25 mouse cellular contexts compared by ENCODE assay signal in genomic region chrX:152067789-152068188, GRCm38 (mm10). TPM values are rescaled to one million over a fixed set of nuclear protein-coding genes. Genes with fewer than 3 reads are reported as not detected.
DNase-seq lines count a peak whose midpoint lies in the region; ATAC-seq lines count a peak whose summit lies in the region.
"Had no signal": no experiment of that assay in that cellular context is flagged by ENCODE, and none has a peak within 500 bp of the region (broad histone marks: within the 10 kb centered on the region; RNA-seq: fewer than 3 reads in every experiment).

No protein-coding gene starts in this region.

- H3K4me2 ChIP-seq in forebrain, embryonic 13.5 days = no peak overlapping the region
- H3K4me2 ChIP-seq: embryonic facial prominence, embryonic 12.5 days; forebrain, embryonic 15.5 days; heart, embryonic 13.5 days; hindbrain, embryonic 14.5 days; lung, embryonic 15.5 days; midbrain, embryonic 15.5 days; stomach, embryonic 15.5 days had no signal

- H3K27me3 ChIP-seq in forebrain, embryonic 13.5 days = peaks cover 41% of the 10 kb centered on the region
- H3K27me3 ChIP-seq: stomach, embryonic 15.5 days had no signal

- peaks cover 6% of the 10 kb centered on the region; the same call in 1 of the 2 replicates for H3K36me3 ChIP-seq in forebrain, embryonic 13.5 days (ENCODE audit: poor library complexity, severe bottlenecking)
- H3K36me3 ChIP-seq: embryonic facial prominence, embryonic 12.5 days; forebrain, embryonic 15.5 days; midbrain, embryonic 15.5 days; stomach, embryonic 15.5 days had no signal

- 62% methylated on average over 1 of the region's 1 CpGs for WGBS in forebrain, embryonic 13.5 days

- peak; percentile 28 for DNase-seq in right cerebral cortex, adult 18-20 months
- no peak for DNase-seq in right cerebral cortex, postnatal 4 days
- peak; percentile 40 for DNase-seq in MEL-GATA-1-ER (ENCODE audit: extremely low read depth, low read depth)
- DNase-seq in urinary bladder, adult 18-20 months (ENCODE audit: low spot score in 2 of 2) = no peak
- DNase-seq in lung, postnatal 36 days = no peak
- DNase-seq: adrenal gland, postnatal 36 days; cerebellum, adult 8-10 months; gastrocnemius, postnatal 10 days; heart, adult 18-20 months; kidney, adult 8-10 months; kidney, postnatal 25 days; thymus, adult 2 months had no signal

- no peak overlapping the region for H3K27ac ChIP-seq in forebrain, embryonic 13.5 days
- H3K27ac ChIP-seq: embryonic facial prominence, embryonic 12.5 days; forebrain, embryonic 15.5 days; heart, embryonic 13.5 days; hindbrain, embryonic 14.5 days; liver, embryonic 14.5 days; lung, embryonic 15.5 days; macrophage; midbrain, embryonic 15.5 days; stomach, embryonic 15.5 days had no signal

- peak; percentile 49 for ATAC-seq in megakaryocyte, adult 5-6 weeks (ENCODE audit: poor library complexity, severe bottlenecking)
- ATAC-seq in forebrain, embryonic 13.5 days = no peak
- ATAC-seq: forebrain, embryonic 15.5 days; midbrain, embryonic 15.5 days had no signal

- H3K4me1 ChIP-seq in forebrain, embryonic 13.5 days = no peaks in the 10 kb centered on the region
- H3K4me1 ChIP-seq: embryonic facial prominence, embryonic 12.5 days; forebrain, embryonic 15.5 days; heart, embryonic 13.5 days; lung, embryonic 15.5 days; midbrain, embryonic 15.5 days; stomach, embryonic 15.5 days had no signal

- H3K9me3 ChIP-seq in forebrain, embryonic 13.5 days (replicated peaks) = no peaks in the 10 kb centered on the region
- H3K9me3 ChIP-seq: embryonic facial prominence, embryonic 12.5 days; forebrain, embryonic 15.5 days; G1E; heart, embryonic 13.5 days; lung, embryonic 15.5 days; midbrain, embryonic 15.5 days; stomach, embryonic 15.5 days had no signal

- no peak overlapping the region for H3K4me3 ChIP-seq in forebrain, embryonic 13.5 days
- H3K4me3 ChIP-seq: embryonic facial prominence, embryonic 12.5 days; erythroblast, embryonic 14.5 days; forebrain, embryonic 15.5 days; heart, embryonic 13.5 days; lung, embryonic 15.5 days; midbrain, embryonic 15.5 days; stomach, embryonic 15.5 days had no signal

- no peak overlapping the region for H3K9ac ChIP-seq in forebrain, embryonic 13.5 days
- H3K9ac ChIP-seq: embryonic facial prominence, embryonic 12.5 days; forebrain, embryonic 15.5 days; heart, embryonic 13.5 days; hindbrain, embryonic 14.5 days; liver, embryonic 14.5 days; lung, embryonic 15.5 days; midbrain, embryonic 15.5 days; stomach, embryonic 15.5 days had no signal

RNA-seq across cellular contexts. Expression of gene Smc1a, which starts 51.6 kb away (rescaled TPM):
- 82.3 and 93.0 TPM in 2 replicates for total RNA-seq in megakaryocyte, adult 5-6 weeks (2015)
- 237 and 247 TPM in 2 replicates for total RNA-seq in megakaryocyte, adult 5-6 weeks (2017)
- polyA plus RNA-seq in forebrain, embryonic 13.5 days (2015; fragmentation: Nextera tagmentation; extraction: Ambion mirVana) = 119 and 122 TPM in 2 replicates

RNA-seq across cellular contexts. Expression of gene Ribc1, which starts 51.7 kb away (rescaled TPM):
- total RNA-seq in megakaryocyte, adult 5-6 weeks (2015) = 0.21 and 3.3 TPM in 2 replicates
- 1.7 and 2.3 TPM in 2 replicates for total RNA-seq in megakaryocyte, adult 5-6 weeks (2017)
- 3.2 and 4.6 TPM in 2 replicates for polyA plus RNA-seq in forebrain, embryonic 13.5 days (2015; fragmentation: Nextera tagmentation; extraction: Ambion mirVana)

Comparison
In these comparisons a context has a peak if more than half of its experiments do, and no peak if none do; other contexts are left out.
1. DNase-seq: peak in right cerebral cortex, adult 18-20 months (single experiment) and MEL-GATA-1-ER (single experiment); none in right cerebral cortex, postnatal 4 days (single experiment), urinary bladder, adult 18-20 months (0 of 2) and lung, postnatal 36 days (single experiment).